Mouse (Mus musculus): ENCODE data around the gene Sox14.

DNA sequence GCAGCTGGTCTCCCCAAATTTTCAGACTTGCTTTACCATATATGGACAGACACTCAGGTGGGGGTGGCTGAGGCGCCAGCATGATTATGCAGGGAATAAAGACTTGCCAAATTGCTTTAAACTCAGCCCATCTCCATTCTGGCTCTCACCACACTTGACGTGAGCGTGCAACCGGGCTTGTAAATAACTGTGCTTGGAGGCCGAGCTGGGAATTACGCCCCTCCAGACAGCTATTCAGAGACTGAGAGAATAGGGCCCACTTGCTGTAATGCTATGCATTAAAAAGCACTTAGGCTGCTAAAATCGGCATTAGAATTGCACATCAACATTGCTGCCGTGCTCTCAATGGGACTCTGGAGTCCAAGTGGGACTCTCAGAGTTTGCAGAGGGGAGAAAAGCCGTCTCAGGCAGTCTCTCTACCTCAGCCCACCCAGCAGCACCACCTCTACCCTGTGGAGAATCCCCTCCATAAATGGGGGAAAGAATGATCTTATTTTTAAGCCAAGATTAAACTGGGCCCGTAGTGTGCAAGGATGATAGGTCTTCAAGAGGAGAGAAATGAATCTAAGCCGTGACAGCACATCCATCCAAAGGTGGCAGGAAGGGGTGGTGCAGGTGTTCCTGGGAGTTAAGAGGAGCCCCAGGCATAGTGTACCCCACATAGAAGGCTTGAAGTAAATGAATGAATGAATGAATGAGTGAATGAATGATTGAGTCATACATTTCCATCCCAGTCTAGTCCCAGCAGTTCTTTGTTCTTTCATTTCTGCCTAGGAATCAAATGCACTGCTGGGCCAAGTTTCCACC, 40.1 kb downstream of the Sox14 start:
- no peak for TF ChIP-seq POLR2A (IDR thresholded peaks at IDR 0.05; ENCODE audit: low read depth, low read length)
- TF ChIP-seq MAX (IDR thresholded peaks at IDR 0.05; ENCODE audit: low read length) = no peak
- no peak for TF ChIP-seq USF1 (IDR thresholded peaks at IDR 0.05; ENCODE audit: low read depth, low read length)
- no peak for TF ChIP-seq CHD2 (IDR thresholded peaks at IDR 0.05; ENCODE audit: low read length)
- no peak for TF ChIP-seq ZMIZ1 (IDR thresholded peaks at IDR 0.05; ENCODE audit: low read depth, low read length)
- TF ChIP-seq MAFK (IDR thresholded peaks at IDR 0.05; ENCODE audit: insufficient replicate concordance, low read length) = no peak
- no peak for TF ChIP-seq RAD21 (IDR thresholded peaks at IDR 0.05; ENCODE audit: low read depth, low read length)
- no peak for TF ChIP-seq HCFC1 (IDR thresholded peaks at IDR 0.05; ENCODE audit: low read depth, low read length)
- TF ChIP-seq E2F4 (IDR thresholded peaks at IDR 0.05; ENCODE audit: insufficient replicate concordance, low read depth, low read length) = no peak
- TF ChIP-seq CTCF (conservative IDR thresholded peaks at IDR 0.05 in 1 of 2, IDR thresholded peaks at IDR 0.05 in 1 of 2; ENCODE audit: low read depth in 2 of 2, low read length in 2 of 2) = no peak
- TF ChIP-seq SMC3 (IDR thresholded peaks at IDR 0.05; ENCODE audit: low read depth, low read length) = no peak
- no peak for TF ChIP-seq ETS1 (conservative IDR thresholded peaks at IDR 0.05; ENCODE audit: low read depth, low read length)
- TF ChIP-seq JUND (conservative IDR thresholded peaks at IDR 0.05; ENCODE audit: low read depth, low read length) = no peak
- TF ChIP-seq NRF1 (IDR thresholded peaks at IDR 0.05; ENCODE audit: low read depth, low read length) = no peak

Data from CH12.LX (cell line).